Mouse (Mus musculus) heart, adult 8-10 months (tissue): ENCODE data around the gene Atf6b. TPM values are rescaled to one million over a fixed set of nuclear protein-coding genes. Genes with fewer than 3 reads are reported as not detected.
A peak's percentile ranks its signal among the peaks of the same experiment; 100 is the strongest.

Experiments used
- DNase-seq: peaks from one replicate; pipeline ENCODE4 v3.0.0; 2022; ENCODE audit warnings: low spot score
- total RNA-seq, 4 experiments: library from RNA; stranded (reverse); gene quantifications; 2 replicates each; pipeline ENCODE4 v1.2.4; 2022

Atf6b gene
- total RNA-seq, 4 experiments from 2014 or later: 14.4 to 19.9 (median 16.0) TPM

GRCm38 (mm10) chr17:34664472-34664871 is 17.5 kb downstream of the Atf6b start:
- DNase-seq: no peak

GRCm38 (mm10) chr17:34670235-34670634 is 23.3 kb downstream of the Atf6b start, which contains the start of gene Tnxb:
Gene Tnxb, plus strand, starts transcription at chr17:34670535.
- DNase-seq: no peak

- no peak for DNase-seq
These were observed 24.5 kb downstream of the Atf6b start for GRCm38 (mm10) chr17:34671151-34672066.

GRCm38 (mm10) chr17:34672246-34672792 is 25.4 kb downstream of the Atf6b start:
- no peak for DNase-seq

GRCm38 (mm10) chr17:34673139-34673538 is 26.2 kb downstream of the Atf6b start:
- DNase-seq: no peak

GRCm38 (mm10) chr17:34674524-34675204 is 27.7 kb downstream of the Atf6b start:
- DNase-seq: no peak

GRCm38 (mm10) chr17:34675205-34676092 is 28.5 kb downstream of the Atf6b start:
- DNase-seq: no peak

- no peak for DNase-seq
These were observed 29.1 kb downstream of the Atf6b start for GRCm38 (mm10) chr17:34676093-34676460.

GRCm38 (mm10) chr17:34676671-34677070 is 29.7 kb downstream of the Atf6b start:
- DNase-seq: no peak

GRCm38 (mm10) chr17:34680191-34680590 is 33.2 kb downstream of the Atf6b start:
- DNase-seq: no peak

GRCm38 (mm10) chr17:34680621-34681020 is 33.7 kb downstream of the Atf6b start:
- no peak for DNase-seq

GRCm38 (mm10) chr17:34681132-34681571 is 34.2 kb downstream of the Atf6b start:
- DNase-seq: no peak

GRCm38 (mm10) chr17:34681881-34682536 is 35.1 kb downstream of the Atf6b start:
- DNase-seq: no peak

GRCm38 (mm10) chr17:34683179-34683578 is 36.2 kb downstream of the Atf6b start:
- no peak for DNase-seq

- DNase-seq: no peak
These were observed 36.8 kb downstream of the Atf6b start for GRCm38 (mm10) chr17:34683686-34684220.

- no peak for DNase-seq
These were observed 37.4 kb downstream of the Atf6b start for GRCm38 (mm10) chr17:34684253-34684893.

- no peak for DNase-seq
These were observed 38.5 kb downstream of the Atf6b start for GRCm38 (mm10) chr17:34685120-34686110.

GRCm38 (mm10) chr17:34688889-34689288 is 41.9 kb downstream of the Atf6b start:
- no peak for DNase-seq

GRCm38 (mm10) chr17:34690458-34690857 is 43.5 kb downstream of the Atf6b start:
- peak; percentile 80 for DNase-seq
